Mouse (Mus musculus) embryonic facial prominence, embryonic 14.5 days (tissue): ENCODE results near the gene 2610301B20Rik. TPM values are rescaled to one million over a fixed set of nuclear protein-coding genes. Genes with fewer than 3 reads are reported as not detected.
"Not testable (repeated sequence)": the region's sequence is repeated elsewhere in the genome, so short reads cannot be mapped to it uniquely, and the experiment has no call there.

Experiments
- ATAC-seq: fragments of 200-750 bp; cut with Nextera tagmentation; 2 replicates; pipeline ENCODE4 v1.8.0; 2017; ENCODE audit warnings: low read depth, moderate number of reproducible peaks, moderate TSS enrichment
- DNase-seq: peaks from one replicate; pipeline ENCODE4 v3.0.0-alpha.2; 2015; ENCODE audit warnings: low spot score
- H3K27ac ChIP-seq: fragments of 300-500 bp; sonication (generic); replicated peaks from 2 replicates; pipeline ENCODE4 v1.5.1; 2014; ENCODE audit warnings: low read depth, mild to moderate bottlenecking, low read length, moderate library complexity
- H3K27me3 ChIP-seq: fragments of 300-500 bp; sonication (generic); replicated peaks from 2 replicates; pipeline ENCODE4 v1.6.1; 2014; ENCODE audit warnings: low read length; ENCODE audit not compliant: control insufficient read depth, insufficient read depth
- H3K36me3 ChIP-seq: fragments of 300-500 bp; sonication (generic); 2 replicates; pipeline ENCODE4 v1.6.1; 2014; ENCODE audit warnings: low read length, mixed read lengths; ENCODE audit not compliant: control insufficient read depth, insufficient read depth
- H3K4me1 ChIP-seq: fragments of 300-500 bp; sonication (generic); 2 replicates; pipeline ENCODE4 v1.6.1; 2014; ENCODE audit warnings: antibody characterized with exemption, low read length; ENCODE audit not compliant: control insufficient read depth, insufficient read depth
- H3K4me2 ChIP-seq: fragments of 300-500 bp; sonication (generic); 2 replicates; pipeline ENCODE4 v1.6.1; 2014; ENCODE audit warnings: low read depth, mild to moderate bottlenecking, low read length, moderate library complexity, mixed read lengths
- H3K4me3 ChIP-seq: fragments of 300-500 bp; sonication (generic); 2 replicates; pipeline ENCODE4 v1.5.1; 2014; ENCODE audit warnings: low read depth, mild to moderate bottlenecking, low read length
- H3K9ac ChIP-seq: fragments of 300-500 bp; sonication (generic); 2 replicates; pipeline ENCODE4 v1.6.1; 2014; ENCODE audit warnings: low read depth, mild to moderate bottlenecking, low read length, moderate library complexity, mixed read lengths
- H3K9me3 ChIP-seq: fragments of 300-500 bp; sonication (generic); 2 replicates; pipeline ENCODE4 v1.6.1; 2016; ENCODE audit warnings: low read length; ENCODE audit not compliant: control insufficient read depth
- WGBS: fragments of 180-500 bp; shearing (Covaris S2); extraction: QIAGEN DNeasy Blood & Tissue Kit; methylation state at CpG from one replicate; pipeline ENCODE4 v1.1.7; 2014; 5-methylcytosine and 5-hydroxymethylcytosine counted together
- polyA plus RNA-seq: library from polyadenylated mRNA; unstranded; fragments of >200 nt; fragmentation: Nextera tagmentation; extraction: Ambion mirVana; gene quantifications from 2 replicates; pipeline ENCODE4 v1.2.1, GENCODE M21; 2014

The 2610301B20Rik gene
- polyA plus RNA-seq, 1 experiment from 2014 or later: 36.2 TPM

DNA sequence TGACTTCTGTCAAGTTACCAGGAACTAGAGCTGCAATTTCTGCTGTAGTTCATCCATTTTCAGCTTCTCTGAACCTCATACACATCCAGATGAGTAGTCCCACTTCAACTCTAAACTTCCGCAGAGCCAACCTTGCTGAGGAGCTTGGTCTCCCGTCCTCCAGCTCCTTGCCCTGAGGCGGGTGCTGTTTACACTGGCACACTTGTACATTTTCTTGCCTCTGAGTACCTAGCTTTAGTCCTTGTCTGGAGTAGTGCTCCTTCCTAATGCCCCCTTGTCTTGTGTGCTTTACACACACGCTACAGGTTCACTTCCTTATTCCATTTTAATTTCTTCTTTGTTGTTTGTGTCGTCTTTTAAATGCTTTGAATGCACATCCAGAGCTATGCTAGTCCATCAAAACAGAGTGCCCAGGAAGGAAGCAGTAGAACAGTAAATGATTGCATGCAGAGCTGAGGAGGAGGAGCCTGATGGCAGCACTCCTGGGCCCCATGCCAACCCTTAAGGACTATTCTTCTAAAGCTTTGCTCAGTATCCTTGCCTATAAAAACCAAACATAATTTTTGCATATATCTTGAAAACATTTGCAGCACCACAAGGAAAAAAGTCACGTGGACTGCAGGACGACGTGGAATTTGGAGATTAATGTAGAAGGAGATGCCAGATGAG is 9.6 kb downstream of the 2610301B20Rik start:
- 84% methylated on average over 8 of the region's 8 CpGs for WGBS
- H3K27me3 ChIP-seq: no peaks in the 10 kb centered on the region
- no peak overlapping the region for H3K9ac ChIP-seq
- ATAC-seq: no peak
- H3K9me3 ChIP-seq: peaks cover 7% of the 10 kb centered on the region
- no peak for DNase-seq
- peaks cover 46% of the 10 kb centered on the region for H3K36me3 ChIP-seq
- H3K4me2 ChIP-seq: no peak overlapping the region
- H3K27ac ChIP-seq: no peak overlapping the region
- no peak overlapping the region for H3K4me3 ChIP-seq
- H3K4me1 ChIP-seq: no peaks in the 10 kb centered on the region

DNA sequence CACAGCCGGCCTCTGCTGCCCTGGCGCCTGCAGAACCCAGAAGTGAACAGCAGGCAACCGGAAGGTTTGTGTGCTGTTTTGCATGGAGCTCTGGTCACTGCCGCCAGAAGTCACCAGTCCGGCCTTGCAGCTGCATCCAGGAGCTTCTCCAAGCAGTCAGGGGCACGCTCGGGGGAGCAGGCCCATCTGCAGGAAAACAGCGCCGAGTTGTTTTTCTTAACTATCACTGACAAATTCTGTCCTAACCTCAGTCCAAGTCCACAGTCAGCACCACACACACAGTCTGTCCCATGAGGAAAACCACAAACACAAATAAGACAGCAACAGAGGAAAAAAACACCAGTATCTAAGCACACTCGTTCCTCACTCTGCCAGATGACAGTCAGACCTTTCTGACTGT is 14.5 kb downstream of the 2610301B20Rik start:
- Histone ChIP-seq H3K4me2 (no peak overlapping the region), H3K36me3 (peaks cover 39% of the 10 kb centered on the region), H3K27me3 (no peaks in the 10 kb centered on the region), H3K9ac (no peak overlapping the region), H3K4me3 (no peak overlapping the region), H3K4me1 (no peaks in the 10 kb centered on the region), H3K27ac (no peak overlapping the region), H3K9me3 (peaks cover 13% of the 10 kb centered on the region)
- DNase-seq (no peak), ATAC-seq (no peak)
- 95% methylated on average over 10 of the region's 10 CpGs for WGBS

DNA sequence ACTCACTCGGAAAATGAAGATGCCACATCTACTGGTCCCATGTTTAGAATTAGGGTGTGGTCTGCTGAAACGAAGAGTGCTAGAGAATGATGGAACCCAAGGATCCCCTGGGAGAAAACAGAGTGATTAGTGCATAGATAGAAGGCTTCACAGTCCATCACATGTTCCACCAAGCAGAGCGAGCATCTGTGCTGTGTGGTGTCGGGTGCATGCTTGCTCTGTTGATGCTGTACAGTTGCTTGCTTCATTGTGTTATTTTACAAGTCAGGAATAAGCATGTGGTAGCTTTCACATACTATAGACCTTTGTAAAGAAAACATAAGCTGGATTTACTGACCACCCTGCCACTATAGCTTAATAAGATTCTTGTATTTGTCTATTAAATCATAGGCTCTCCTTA is 22.0 kb downstream of the 2610301B20Rik start:
- Histone ChIP-seq H3K36me3 (peaks cover 20% of the 10 kb centered on the region; the same call in 1 of the 2 replicates), H3K4me1 (no peaks in the 10 kb centered on the region), H3K4me2 (no peak overlapping the region), H3K9ac (no peak overlapping the region), H3K27me3 (no peaks in the 10 kb centered on the region), H3K9me3 (no peaks in the 10 kb centered on the region), H3K4me3 (no peak overlapping the region), H3K27ac (no peak overlapping the region)
- 75% methylated on average over 4 of the region's 4 CpGs for WGBS
- ATAC-seq: no peak
- DNase-seq: no peak

DNA sequence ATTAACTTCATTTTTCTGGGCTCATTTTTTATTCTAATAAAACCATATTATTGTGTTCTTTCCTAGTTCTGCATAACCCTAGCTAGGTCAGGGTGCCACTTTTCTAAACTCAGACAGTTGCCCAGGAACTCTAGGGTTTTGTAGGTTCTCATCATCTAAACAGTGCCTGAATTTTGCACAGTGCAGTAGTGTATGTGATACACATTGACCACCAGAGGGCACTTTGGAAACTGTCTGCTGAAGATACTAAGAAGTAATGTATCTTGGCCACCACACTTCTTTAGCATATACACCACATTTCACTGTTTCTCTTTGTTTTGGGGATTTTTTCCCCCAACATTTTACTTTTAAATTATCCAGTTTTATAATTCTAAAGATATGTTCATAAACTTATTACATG is 22.6 kb downstream of the 2610301B20Rik start:
- H3K4me2 ChIP-seq: no peak overlapping the region
- H3K27ac ChIP-seq: no peak overlapping the region
- ATAC-seq: peak; percentile 78
- H3K9me3 ChIP-seq: no peaks in the 10 kb centered on the region
- no peaks in the 10 kb centered on the region for H3K4me1 ChIP-seq
- no peak overlapping the region for H3K9ac ChIP-seq
- peaks cover 20% of the 10 kb centered on the region; the same call in 1 of the 2 replicates for H3K36me3 ChIP-seq
- no peak overlapping the region for H3K4me3 ChIP-seq
- peak; percentile 88 for DNase-seq
- no peaks in the 10 kb centered on the region for H3K27me3 ChIP-seq

DNA sequence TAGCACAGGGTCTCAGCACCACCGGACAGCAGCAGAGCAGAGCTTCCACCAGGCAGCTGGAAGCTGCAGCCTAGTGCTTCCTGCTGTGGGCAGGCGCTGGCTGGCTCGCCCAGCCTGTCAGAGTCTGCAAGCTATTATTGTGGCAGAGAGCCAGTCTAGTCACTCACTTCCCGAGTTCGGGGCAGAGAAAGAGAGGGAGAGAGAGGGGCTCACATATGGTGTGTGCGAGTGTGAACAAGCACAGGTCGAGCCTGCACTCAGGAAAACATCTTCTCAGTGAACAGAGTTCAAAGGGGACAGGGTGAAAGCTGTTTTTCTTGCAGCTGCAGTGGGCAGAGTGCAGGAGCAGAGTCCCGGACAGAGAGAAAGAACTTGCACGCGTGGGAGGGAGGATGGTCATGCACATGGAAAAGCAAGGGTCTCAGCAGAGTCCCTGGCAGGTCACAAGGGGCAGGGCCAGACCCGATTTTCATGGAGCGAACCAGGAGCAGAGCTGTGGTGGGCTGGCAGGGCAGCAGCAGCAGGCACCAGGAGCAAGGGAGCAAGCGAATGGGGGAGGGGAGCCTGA is 31.0 kb downstream of the 2610301B20Rik start:
- H3K4me1 ChIP-seq: peaks cover 10% of the 10 kb centered on the region
- H3K27ac ChIP-seq: peak overlapping the region; percentile 8; the same call in 1 of the 2 replicates
- H3K36me3 ChIP-seq: no peaks in the 10 kb centered on the region
- H3K4me2 ChIP-seq: peak overlapping the region; percentile 18
- ATAC-seq: peak; percentile 68; the same call in 1 of the 2 replicates
- no peak overlapping the region for H3K9ac ChIP-seq
- H3K4me3 ChIP-seq: no peak overlapping the region
- peak; percentile 74 for DNase-seq
- H3K9me3 ChIP-seq: no peaks in the 10 kb centered on the region
- H3K27me3 ChIP-seq: no peaks in the 10 kb centered on the region
- WGBS: 5% methylated on average over 13 of the region's 13 CpGs

DNA sequence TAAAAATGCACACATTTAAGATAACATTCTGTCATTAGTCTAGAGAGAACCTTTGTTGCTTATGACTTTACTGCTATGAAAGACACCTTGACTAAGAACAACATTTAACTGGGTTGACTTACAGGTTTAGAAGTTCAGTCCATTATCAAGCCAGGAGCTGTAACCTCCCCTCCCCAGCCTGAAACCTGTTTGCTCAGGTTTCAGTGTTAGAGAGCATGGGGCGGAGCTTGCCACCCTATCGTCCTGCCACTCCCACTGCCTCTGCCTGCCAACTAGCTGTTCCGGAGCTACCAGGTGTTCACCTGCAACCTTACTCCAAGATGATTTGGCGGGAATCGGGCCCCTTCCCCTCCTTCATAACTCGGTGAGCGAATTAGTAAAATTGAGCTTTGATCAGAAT is 37.1 kb downstream of the 2610301B20Rik start:
- H3K9me3 ChIP-seq, H3K4me2 ChIP-seq, H3K9ac ChIP-seq, H3K36me3 ChIP-seq, H3K4me1 ChIP-seq, H3K4me3 ChIP-seq, ATAC-seq, DNase-seq, H3K27me3 ChIP-seq, H3K27ac ChIP-seq: not testable (repeated sequence)
- WGBS: 44% methylated on average over 7 of the region's 7 CpGs

DNA sequence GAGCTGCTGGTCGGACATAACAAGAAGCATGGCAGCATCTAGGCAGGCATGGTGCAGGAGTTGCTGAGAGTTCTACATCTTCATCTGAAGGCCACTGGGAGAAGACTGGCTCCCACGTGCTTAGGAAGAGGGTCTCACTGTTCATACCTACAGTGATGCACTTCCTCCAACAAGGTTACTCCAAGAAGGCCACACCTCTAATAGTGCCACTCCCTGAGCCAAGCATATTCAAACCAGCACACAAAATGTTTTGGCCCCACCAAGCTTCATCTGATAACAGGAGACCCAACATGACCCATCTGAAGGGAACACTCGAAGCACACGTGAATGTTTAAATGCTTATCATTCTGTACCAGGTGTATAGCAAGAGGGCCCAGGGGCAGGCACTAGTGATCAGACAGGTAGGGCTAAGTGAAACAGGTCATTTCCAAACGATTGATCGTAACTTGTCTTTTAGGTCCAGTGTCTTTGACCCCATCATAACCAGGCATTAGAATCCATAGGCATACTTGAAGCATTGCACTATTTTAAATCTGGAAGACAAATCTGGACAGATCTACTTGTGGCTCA is 37.7 kb downstream of the 2610301B20Rik start:
- H3K36me3 ChIP-seq: no peaks in the 10 kb centered on the region
- no peak overlapping the region for H3K4me3 ChIP-seq
- no peak overlapping the region for H3K4me2 ChIP-seq
- no peaks in the 10 kb centered on the region for H3K4me1 ChIP-seq
- no peak overlapping the region for H3K27ac ChIP-seq
- H3K9ac ChIP-seq: no peak overlapping the region
- WGBS: 79% methylated on average over 6 of the region's 6 CpGs
- DNase-seq (no peak), ATAC-seq (no peak)
- H3K9me3 ChIP-seq: no peaks in the 10 kb centered on the region
- no peaks in the 10 kb centered on the region for H3K27me3 ChIP-seq

DNA sequence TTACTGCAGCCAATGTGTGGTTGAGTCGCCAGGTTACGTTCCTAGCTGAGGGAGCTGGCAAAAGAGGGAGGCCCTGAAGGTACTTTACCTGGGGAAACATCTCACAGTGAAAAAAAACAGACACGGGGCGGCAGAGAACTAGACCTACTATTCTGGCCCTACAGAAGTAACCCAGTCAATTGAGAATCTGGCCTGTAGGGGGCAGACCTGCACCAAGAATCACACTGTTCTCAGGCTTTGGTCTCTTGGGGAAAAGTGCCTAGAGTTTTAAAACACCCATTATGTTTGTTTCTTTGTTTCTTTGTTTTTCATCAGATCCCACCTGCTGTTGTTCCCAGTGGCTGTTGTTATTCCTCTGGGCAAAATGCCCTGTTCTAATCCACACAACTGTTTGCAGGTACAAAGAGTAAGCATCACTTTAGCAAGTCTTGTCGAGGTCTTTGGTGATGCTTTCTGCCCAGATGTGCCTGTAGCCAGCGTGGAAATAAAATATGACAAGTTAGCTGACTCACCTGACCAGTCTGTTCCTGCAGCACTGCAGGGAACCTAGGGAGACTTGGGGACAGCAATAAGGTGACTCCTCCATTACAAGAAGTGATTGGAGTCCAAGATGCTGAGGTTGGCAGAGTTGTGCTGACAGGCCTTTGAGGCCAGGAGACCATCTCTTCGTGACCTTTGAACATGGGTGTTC is 38.5 kb downstream of the 2610301B20Rik start:
- Histone ChIP-seq H3K27me3 (no peaks in the 10 kb centered on the region), H3K4me3 (no peak overlapping the region), H3K4me2 (no peak overlapping the region), H3K27ac (no peak overlapping the region), H3K4me1 (no peaks in the 10 kb centered on the region), H3K9ac (no peak overlapping the region), H3K36me3 (no peaks in the 10 kb centered on the region), H3K9me3 (no peaks in the 10 kb centered on the region)
- DNase-seq (peak; percentile 91), ATAC-seq (peak; percentile 91)
- whole genome bisulfite sequencing: 21% methylated on average over 7 of the region's 7 CpGs
